Mouse (Mus musculus) forebrain, embryonic 11.5 days (tissue): Measurements from ENCODE around the gene Clic1. TPM values are rescaled to one million over a fixed set of nuclear protein-coding genes. Genes with fewer than 3 reads are reported as not detected.
"Not testable (repeated sequence)": the region's sequence is repeated elsewhere in the genome, so short reads cannot be mapped to it uniquely, and the experiment has no call there.

Source experiments
- ATAC-seq: fragments of 200-750 bp; cut with Nextera tagmentation; replicated peaks from 2 replicates; pipeline ENCODE4 v1.8.0; 2017; ENCODE audit warnings: moderate TSS enrichment; ENCODE audit not compliant: low FRiP score
- DNase-seq: peaks from one replicate; pipeline ENCODE4 v3.0.0-alpha.2; 2017; ENCODE audit warnings: low spot score
- H3K27ac ChIP-seq: fragments of 300-500 bp; sonication (generic); 2 replicates; pipeline ENCODE4 v1.5.1; 2014; ENCODE audit warnings: low read depth, low read length
- H3K27me3 ChIP-seq: fragments of 300-500 bp; sonication (generic); 2 replicates; pipeline ENCODE4 v1.6.1; 2014; ENCODE audit warnings: mild to moderate bottlenecking, low read length, mixed read lengths; ENCODE audit not compliant: control insufficient read depth, insufficient read depth
- H3K36me3 ChIP-seq: fragments of 300-500 bp; sonication (generic); 2 replicates; pipeline ENCODE4 v1.6.1; 2014; ENCODE audit warnings: mild to moderate bottlenecking, low read length, moderate library complexity, mixed read lengths; ENCODE audit not compliant: control insufficient read depth, insufficient read depth
- H3K4me1 ChIP-seq: fragments of 300-500 bp; sonication (generic); replicated peaks from 2 replicates; pipeline ENCODE4 v1.6.1; 2014; ENCODE audit warnings: low read length, mixed read lengths; ENCODE audit not compliant: control insufficient read depth, insufficient read depth
- H3K4me2 ChIP-seq: fragments of 300-500 bp; sonication (generic); 2 replicates; pipeline ENCODE4 v1.6.1; 2014; ENCODE audit warnings: low read depth, mild to moderate bottlenecking, low read length, moderate library complexity, mixed read lengths; ENCODE audit not compliant: severe bottlenecking
- H3K4me3 ChIP-seq: fragments of 300-500 bp; sonication (generic); 2 replicates; pipeline ENCODE4 v1.5.1; 2014; ENCODE audit warnings: low read depth, low read length
- H3K9ac ChIP-seq: fragments of 300-500 bp; sonication (generic); 2 replicates; pipeline ENCODE4 v1.6.1; 2014; ENCODE audit warnings: low read length
- H3K9me3 ChIP-seq: fragments of 300-500 bp; sonication (generic); 2 replicates; pipeline ENCODE4 v1.6.1; 2016; ENCODE audit warnings: low read length, mixed read lengths; ENCODE audit not compliant: control insufficient read depth
- WGBS: fragments of 180-500 bp; shearing (Covaris S2); extraction: QIAGEN DNeasy Blood & Tissue Kit; methylation state at CpG from one replicate; pipeline ENCODE4 v1.1.7; 2014; 5-methylcytosine and 5-hydroxymethylcytosine counted together
- polyA plus RNA-seq: library from polyadenylated mRNA; unstranded; fragments of >200 nt; fragmentation: Nextera tagmentation; extraction: Ambion mirVana; gene quantifications from 2 replicates; pipeline ENCODE4 v1.2.1, GENCODE M21; 2014

Clic1 gene
- polyA plus RNA-seq, 1 experiment from 2014 or later: 67.7 TPM

GRCm38 (mm10) chr17:35005902-35006301 is 43.9 kb upstream of the Clic1 start:
- H3K27me3 ChIP-seq: not testable (repeated sequence)

GRCm38 (mm10) chr17:35007387-35007991 is 42.3 kb upstream of the Clic1 start:
- H3K27me3 ChIP-seq: no peaks in the 10 kb centered on the region
- H3K36me3 ChIP-seq: peaks cover 25% of the 10 kb centered on the region
- no peak for ATAC-seq
- H3K4me2 ChIP-seq: no peak overlapping the region
- H3K4me3 ChIP-seq: no peak overlapping the region
- no peak overlapping the region for H3K9ac ChIP-seq
- WGBS: 99% methylated on average over 7 of the region's 7 CpGs
- no peak for DNase-seq
- H3K9me3 ChIP-seq: no peaks in the 10 kb centered on the region
- peaks cover 8% of the 10 kb centered on the region; the same call in 1 of the 2 replicates for H3K4me1 ChIP-seq
- H3K27ac ChIP-seq: no peak overlapping the region

More at GRCm38 (mm10) chr17:35005902-35006301, 43.9 kb upstream of the Clic1 start:
- not testable (repeated sequence) for H3K9ac ChIP-seq, H3K4me3 ChIP-seq, H3K4me2 ChIP-seq, H3K27ac ChIP-seq, DNase-seq, H3K9me3 ChIP-seq, ATAC-seq
- Histone ChIP-seq H3K4me1 (peaks cover 13% of the 10 kb centered on the region; the same call in 1 of the 2 replicates), H3K36me3 (peaks cover 23% of the 10 kb centered on the region)
- WGBS: 99% methylated on average over 4 of the region's 5 CpGs

- Histone ChIP-seq H3K27me3 (no peaks in the 10 kb centered on the region), H3K4me2 (no peak overlapping the region), H3K4me1 (no peaks in the 10 kb centered on the region), H3K9me3 (no peaks in the 10 kb centered on the region), H3K27ac (no peak overlapping the region), H3K9ac (no peak overlapping the region), H3K36me3 (peaks cover 32% of the 10 kb centered on the region), H3K4me3 (no peak overlapping the region)
- whole genome bisulfite sequencing: 86% methylated on average over 7 of the region's 7 CpGs
- DNase-seq: no peak
- no peak for ATAC-seq
These were observed 40.2 kb upstream of the Clic1 start for GRCm38 (mm10) chr17:35009586-35009985.

- Histone ChIP-seq H3K9me3 (no peaks in the 10 kb centered on the region), H3K27me3 (no peaks in the 10 kb centered on the region), H3K9ac (no peak overlapping the region), H3K4me2 (no peak overlapping the region), H3K27ac (no peak overlapping the region), H3K36me3 (peaks cover 32% of the 10 kb centered on the region), H3K4me1 (no peaks in the 10 kb centered on the region), H3K4me3 (no peak overlapping the region)
- no peak for DNase-seq
- no peak for ATAC-seq
- WGBS: 92% methylated on average over 8 of the region's 8 CpGs
These were observed 38.3 kb upstream of the Clic1 start for GRCm38 (mm10) chr17:35011440-35011839.

GRCm38 (mm10) chr17:35012430-35012829 is 37.3 kb upstream of the Clic1 start:
- Histone ChIP-seq H3K4me3 (no peak overlapping the region), H3K4me1 (no peaks in the 10 kb centered on the region), H3K9ac (no peak overlapping the region), H3K36me3 (peaks cover 28% of the 10 kb centered on the region), H3K27me3 (no peaks in the 10 kb centered on the region), H3K4me2 (no peak overlapping the region), H3K27ac (no peak overlapping the region), H3K9me3 (no peaks in the 10 kb centered on the region)
- ATAC-seq (no peak), DNase-seq (peak; percentile 51)
- 93% methylated on average over 13 of the region's 13 CpGs for WGBS

- no peaks in the 10 kb centered on the region for H3K27me3 ChIP-seq
- no peaks in the 10 kb centered on the region for H3K9me3 ChIP-seq
- 88% methylated on average over 6 of the region's 6 CpGs for WGBS
- ATAC-seq: no peak
- no peaks in the 10 kb centered on the region for H3K4me1 ChIP-seq
- no peak overlapping the region for H3K4me3 ChIP-seq
- no peak for DNase-seq
- no peak overlapping the region for H3K27ac ChIP-seq
- H3K36me3 ChIP-seq: peaks cover 28% of the 10 kb centered on the region
- no peak overlapping the region for H3K4me2 ChIP-seq
- no peak overlapping the region for H3K9ac ChIP-seq
These were observed 36.5 kb upstream of the Clic1 start for GRCm38 (mm10) chr17:35013221-35013620.

- Histone ChIP-seq H3K36me3 (peaks cover 28% of the 10 kb centered on the region), H3K27me3 (no peaks in the 10 kb centered on the region), H3K4me2 (no peak overlapping the region), H3K27ac (no peak overlapping the region), H3K4me3 (no peak overlapping the region), H3K4me1 (no peaks in the 10 kb centered on the region), H3K9ac (no peak overlapping the region), H3K9me3 (no peaks in the 10 kb centered on the region)
- ATAC-seq: no peak
- WGBS: 89% methylated on average over 16 of the region's 16 CpGs
- peak; percentile 51 for DNase-seq
These were observed 34.5 kb upstream of the Clic1 start for GRCm38 (mm10) chr17:35015296-35015695.

- Histone ChIP-seq H3K4me2 (no peak within 1 kb of the TSS), H3K4me1 (peaks cover 2% of the 10 kb centered on the region), H3K9ac (peak within 1 kb of the TSS; percentile 2; the same call in 1 of the 2 replicates), H3K36me3 (peaks cover 21% of the 10 kb centered on the region), H3K27me3 (no peaks in the 10 kb centered on the region), H3K9me3 (no peaks in the 10 kb centered on the region), H3K4me3 (no peak within 1 kb of the TSS), H3K27ac (no peak within 1 kb of the TSS)
- DNase-seq: peak; percentile 65
- 84% methylated on average over 12 of the region's 12 CpGs for WGBS
- ATAC-seq: peak; percentile 42
These were observed 33.4 kb upstream of the Clic1 start, which contains the start of gene Vwa7 for GRCm38 (mm10) chr17:35016376-35016775. Gene Vwa7 (plus strand): TSS chr17:35016579.
